Mouse (Mus musculus) olfactory bulb, adult 2 months (tissue): Measurements from ENCODE around the gene Cep131. TPM values are rescaled to one million over a fixed set of nuclear protein-coding genes. Genes with fewer than 3 reads are reported as not detected.

Experiments used
- H3K27ac ChIP-seq: fragments of 200-500 bp; 2 replicates; pipeline ENCODE4 v1.5.1; 2012; ENCODE audit warnings: low read depth, low read length; ENCODE audit not compliant: insufficient read depth
- H3K4me1 ChIP-seq: fragments of 200-500 bp; 2 replicates; pipeline ENCODE4 v1.6.1; 2012; ENCODE audit warnings: low read length; ENCODE audit not compliant: control insufficient read depth, insufficient read depth
- H3K4me3 ChIP-seq: fragments of 200-500 bp; 2 replicates; pipeline ENCODE4 v1.5.1; 2012; ENCODE audit warnings: mild to moderate bottlenecking, low read depth, low read length, moderate library complexity; ENCODE audit not compliant: insufficient read depth
- CTCF ChIP-seq: fragments of 200-500 bp; IDR thresholded peaks from 2 replicates; pipeline ENCODE4 v1.5.1; 2012; ENCODE audit warnings: low read depth, mild to moderate bottlenecking, low read length, moderate library complexity; ENCODE audit not compliant: insufficient read depth
- POLR2A ChIP-seq: fragments of 200-500 bp; IDR thresholded peaks from 2 replicates; pipeline ENCODE4 v1.6.1; 2012; ENCODE audit warnings: mild to moderate bottlenecking, low read depth, low read length, moderate library complexity; ENCODE audit not compliant: insufficient read depth
- WGBS: fragments of 180-500 bp; shearing (Covaris S2); methylation state at CpG from one replicate; pipeline ENCODE4 v1.1.7; 2018; 5-methylcytosine and 5-hydroxymethylcytosine counted together
- polyA plus RNA-seq: library from polyadenylated mRNA; stranded (reverse); fragments of >200 nt; gene quantifications from 2 replicates; pipeline ENCODE4 v1.2.4, GENCODE M21; 2012; ENCODE audit warnings: low replicate concordance; ENCODE audit not compliant: missing spikeins, insufficient read depth, insufficient read length

Cep131 gene
- polyA plus RNA-seq, 1 experiment = not detected

DNA sequence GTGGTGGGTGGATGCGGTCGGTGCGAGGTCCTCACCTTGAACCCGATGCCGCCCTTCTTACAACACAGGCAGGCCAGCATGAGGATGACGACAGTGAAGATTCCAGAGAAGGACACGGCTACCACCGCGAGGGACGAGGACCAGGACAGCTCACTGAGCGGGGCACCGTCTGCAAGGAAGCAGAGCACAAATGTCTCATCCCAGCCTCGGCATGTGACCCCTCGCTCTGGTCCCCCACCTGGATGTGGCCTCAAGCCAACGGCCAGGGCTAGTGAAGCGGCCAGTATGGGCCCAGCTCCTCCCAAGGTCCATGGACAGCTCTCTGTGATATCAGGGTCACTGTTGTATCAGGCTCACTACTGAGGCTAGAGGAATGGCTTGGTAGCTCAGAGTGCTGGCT, 65.3 kb downstream of the Cep131 start:
- TF ChIP-seq CTCF = no peak
- no peak for TF ChIP-seq POLR2A
- Histone ChIP-seq H3K27ac (no peak overlapping the region), H3K4me1 (peaks cover 43% of the 10 kb centered on the region), H3K4me3 (no peak overlapping the region)
- WGBS = 93% methylated on average over 16 of the region's 16 CpGs

DNA sequence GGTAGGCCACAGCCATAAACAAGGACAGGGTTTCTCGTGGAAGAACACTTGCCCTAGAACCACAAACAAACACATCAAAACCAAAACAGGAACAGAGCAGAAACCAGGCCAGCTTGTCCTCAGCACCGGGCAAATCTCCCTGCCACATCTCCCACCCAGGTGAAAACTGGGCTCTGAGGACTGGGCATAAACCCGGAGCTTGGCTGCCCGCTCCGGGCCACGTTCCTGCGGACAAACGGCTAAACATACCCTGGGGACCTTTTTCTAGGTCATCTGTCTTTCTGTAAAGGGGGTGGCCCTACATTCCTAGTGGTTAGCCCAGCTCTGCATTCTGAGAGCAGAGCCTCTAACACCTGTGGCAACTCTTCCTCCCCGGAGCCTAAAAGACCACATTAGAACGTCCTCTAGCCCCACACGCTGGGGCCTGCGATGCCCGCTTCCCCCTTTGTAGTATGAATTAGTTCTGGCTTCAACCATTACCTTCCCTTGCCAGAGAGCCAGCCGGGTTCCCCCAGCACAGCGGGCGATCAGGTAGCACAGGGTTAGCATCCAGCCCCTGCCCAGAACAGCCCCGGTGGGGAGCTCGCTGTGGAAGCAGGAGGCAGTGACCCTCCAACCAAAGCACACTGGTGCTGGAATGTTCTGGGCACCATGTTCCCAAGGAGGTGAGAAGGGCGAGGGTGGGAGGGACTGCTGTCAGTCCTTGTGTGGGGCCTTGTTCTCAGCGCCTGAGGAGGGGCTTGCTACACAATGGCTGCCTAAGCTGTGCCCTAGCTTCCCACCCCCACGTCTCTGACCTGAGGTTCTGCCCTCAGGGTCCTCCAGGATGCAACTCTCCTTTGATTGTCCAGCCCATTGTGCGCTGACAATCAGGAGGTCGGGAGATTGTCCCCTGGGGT, 66.8 kb downstream of the Cep131 start:
- Histone ChIP-seq H3K4me3 (peak overlapping the region; percentile 11; the same call in 1 of the 2 replicates), H3K4me1 (peaks cover 41% of the 10 kb centered on the region), H3K27ac (peak overlapping the region; percentile 63; the same call in 1 of the 2 replicates)
- WGBS = 58% methylated on average over 23 of the region's 23 CpGs
- TF ChIP-seq POLR2A = no peak
- TF ChIP-seq CTCF = no peak

DNA sequence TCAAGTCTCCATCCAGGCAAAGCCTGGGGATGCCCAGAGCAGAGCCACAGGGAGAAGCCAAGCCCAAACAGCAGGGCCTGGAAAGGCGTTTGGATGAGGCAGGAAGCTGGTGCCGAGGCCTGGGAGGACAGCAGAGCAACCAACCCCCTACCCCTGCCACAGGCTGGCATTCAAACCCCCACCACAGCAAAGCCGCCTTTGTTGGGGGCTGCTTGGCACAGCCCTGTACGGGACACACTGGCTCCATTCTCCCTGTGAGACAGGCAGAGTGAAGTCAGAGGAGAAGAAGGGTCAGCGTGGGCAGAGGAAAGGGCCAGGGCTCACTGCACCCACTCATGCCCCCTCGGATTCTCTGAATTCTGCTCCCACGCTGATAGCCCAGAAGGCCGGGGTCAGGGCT, 69.6 kb downstream of the Cep131 start:
- Histone ChIP-seq H3K4me1 (peaks cover 43% of the 10 kb centered on the region), H3K4me3 (peak overlapping the region; percentile 21), H3K27ac (peak overlapping the region; percentile 49)
- no peak for TF ChIP-seq POLR2A
- TF ChIP-seq CTCF = no peak
- 67% methylated on average over 8 of the region's 8 CpGs for WGBS

DNA sequence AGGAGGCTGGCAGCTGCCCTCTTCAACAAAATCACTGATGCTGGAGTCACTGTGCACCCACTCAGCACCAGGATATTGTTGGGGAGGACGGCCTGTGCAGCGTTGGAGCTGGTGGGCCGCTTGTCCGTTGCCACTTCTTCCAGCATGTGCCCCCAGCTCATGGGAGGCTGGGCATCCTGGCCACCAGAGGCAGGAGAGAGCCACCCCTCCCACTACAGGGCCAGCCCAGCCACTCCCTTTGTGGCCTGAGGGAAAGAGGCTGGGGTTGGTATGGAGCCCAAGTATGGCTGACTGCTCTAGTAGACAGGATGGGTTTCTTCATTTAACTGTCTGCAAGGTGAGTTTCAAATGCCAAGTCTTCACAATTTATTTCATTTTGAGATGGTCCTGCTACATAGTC, 71.9 kb downstream of the Cep131 start:
- WGBS = 81% methylated on average over 4 of the region's 4 CpGs
- no peak overlapping the region for H3K4me3 ChIP-seq
- TF ChIP-seq CTCF = no peak
- no peak for TF ChIP-seq POLR2A

More for the DNA sequence above, 71.9 kb downstream of the Cep131 start:
- Histone ChIP-seq H3K27ac (no peak overlapping the region; the same call in 1 of the 2 replicates), H3K4me1 (peaks cover 33% of the 10 kb centered on the region)

Other genes with a start within 250 kb of the Cep131 start
- gene Chmp6, start 173.4 kb downstream of the Cep131 start, polyA plus RNA-seq = not detected in 2 replicates
- not detected in 2 replicates for gene Baiap2, start 144.1 kb downstream of the Cep131 start, polyA plus RNA-seq
- gene Aatk, start 39.7 kb downstream of the Cep131 start, polyA plus RNA-seq = not detected in 2 replicates
- gene Tepsin, start 11.9 kb upstream of the Cep131 start, polyA plus RNA-seq = not detected in 2 replicates
- gene Ndufaf8, start 12.1 kb upstream of the Cep131 start, polyA plus RNA-seq = not detected in 2 replicates
- gene Slc38a10, start 64.5 kb upstream of the Cep131 start, polyA plus RNA-seq = 77.6 TPM in 1 of 2 replicates, not detected in the other
- gene Bahcc1, start 146.1 kb upstream of the Cep131 start, polyA plus RNA-seq = not detected in 2 replicates